Comparison of ENCODE assay signal across 11 mouse cellular contexts in genomic region chr12:71482619-71483018, GRCm38 (mm10).
DNase-seq lines count a peak whose midpoint lies in the region; ATAC-seq and TF ChIP-seq lines count a peak whose summit lies in the region.
"Had no signal": no experiment of that assay in that cellular context is flagged by ENCODE, and none has a peak within 500 bp of the region (broad histone marks: within the 10 kb centered on the region; RNA-seq: fewer than 3 reads in every experiment).

No protein-coding gene starts in this region.

- H3K9me3 ChIP-seq in heart, postnatal 0 days (replicated peaks; ENCODE audit: control insufficient read depth, low read length) = no peaks in the 10 kb centered on the region
- no peaks in the 10 kb centered on the region for H3K9me3 ChIP-seq in midbrain, embryonic 11.5 days (ENCODE audit: control insufficient read depth, low read length)
- no peaks in the 10 kb centered on the region for H3K9me3 ChIP-seq in midbrain, embryonic 16.5 days (replicated peaks; ENCODE audit: control insufficient read depth, low read length, poor library complexity, severe bottlenecking)

- WGBS in heart, postnatal 0 days = 34% methylated on average over 2 of the region's 2 CpGs
- 62% methylated on average over 2 of the region's 2 CpGs for WGBS in midbrain, embryonic 11.5 days
- 45% methylated on average over 2 of the region's 2 CpGs for WGBS in midbrain, embryonic 16.5 days
- WGBS in olfactory bulb, adult 2 months = 49% methylated on average over 2 of the region's 2 CpGs

- DNase-seq in heart, postnatal 0 days (ENCODE audit: low spot score) = no peak
- DNase-seq in heart, postnatal 4 days = no peak
- DNase-seq in midbrain, embryonic 11.5 days (ENCODE audit: low spot score, missing footprints) = peak; percentile 47
- DNase-seq in thymus, adult 18-20 months = no peak
- DNase-seq: adrenal gland, postnatal 36 days; cerebellum, adult 11-12 months; gastrocnemius, postnatal 36 days; thymus, adult 2 months had no signal

- peaks cover 18% of the 10 kb centered on the region; the same call in 1 of the 2 replicates for H3K4me1 ChIP-seq in heart, postnatal 0 days (ENCODE audit: control insufficient read depth, insufficient read depth)
- H3K4me1 ChIP-seq in midbrain, embryonic 11.5 days (ENCODE audit: control insufficient read depth, insufficient read depth, low read length) = peaks cover 2% of the 10 kb centered on the region
- H3K4me1 ChIP-seq in midbrain, embryonic 16.5 days (ENCODE audit: control insufficient read depth, insufficient read depth, low read length) = peaks cover 15% of the 10 kb centered on the region
- peaks cover 19% of the 10 kb centered on the region for H3K4me1 ChIP-seq in embryonic fibroblast, embryonic 13.5 days (ENCODE audit: control insufficient read depth, insufficient read depth, low read length)
- peaks cover 5% of the 10 kb centered on the region; the same call in 1 of the 2 replicates for H3K4me1 ChIP-seq in olfactory bulb, adult 2 months (ENCODE audit: control insufficient read depth, insufficient read depth, low read length)

- no peak for ATAC-seq in heart, postnatal 0 days (ENCODE audit: insufficient read depth, low read depth)
- ATAC-seq in midbrain, embryonic 11.5 days (ENCODE audit: low FRiP score) = no peak
- ATAC-seq in midbrain, embryonic 16.5 days = no peak

- TF ChIP-seq EP300 in heart, postnatal 0 days (IDR thresholded peaks at IDR 0.05; ENCODE audit: low read depth) = no peak

- no peak overlapping the region for H3K9ac ChIP-seq in heart, postnatal 0 days (replicated peaks; ENCODE audit: low read depth, low read length)
- no peak overlapping the region for H3K9ac ChIP-seq in midbrain, embryonic 11.5 days (ENCODE audit: low read length)
- H3K9ac ChIP-seq in midbrain, embryonic 16.5 days (ENCODE audit: low read depth, low read length) = no peak overlapping the region

- H3K4me2 ChIP-seq in heart, postnatal 0 days (ENCODE audit: low read depth, low read length) = no peak overlapping the region
- no peak overlapping the region for H3K4me2 ChIP-seq in midbrain, embryonic 11.5 days
- no peak overlapping the region for H3K4me2 ChIP-seq in midbrain, embryonic 16.5 days (ENCODE audit: low read length)

- H3K36me3 ChIP-seq in heart, postnatal 0 days (replicated peaks; ENCODE audit: control insufficient read depth, insufficient read depth, low read length) = no peaks in the 10 kb centered on the region
- no peaks in the 10 kb centered on the region for H3K36me3 ChIP-seq in midbrain, embryonic 11.5 days (ENCODE audit: control insufficient read depth, insufficient read depth, low read length)
- H3K36me3 ChIP-seq in midbrain, embryonic 16.5 days (ENCODE audit: control insufficient read depth, insufficient read depth, low read length) = no peaks in the 10 kb centered on the region

- peak overlapping the region; percentile 45; the same call in 1 of the 2 replicates for H3K27ac ChIP-seq in heart, postnatal 0 days (ENCODE audit: low read depth)
- H3K27ac ChIP-seq in midbrain, embryonic 11.5 days (ENCODE audit: low read depth, low read length) = no peak overlapping the region
- H3K27ac ChIP-seq in midbrain, embryonic 16.5 days (ENCODE audit: low read length) = no peak overlapping the region
- peak overlapping the region; percentile 98 for H3K27ac ChIP-seq in embryonic fibroblast, embryonic 13.5 days (ENCODE audit: insufficient read depth, low read length)
- 0 out of 2 replicates have a peak overlapping the region, but pooled peaks have one; percentile 15 for H3K27ac ChIP-seq in olfactory bulb, adult 2 months (ENCODE audit: insufficient read depth, low read depth, low read length)

- TF ChIP-seq POLR2A in embryonic fibroblast, embryonic 13.5 days (IDR thresholded peaks at IDR 0.05; ENCODE audit: low read depth, low read length) = no peak
- no peak for TF ChIP-seq POLR2A in olfactory bulb, adult 2 months (IDR thresholded peaks at IDR 0.05; ENCODE audit: insufficient read depth, low read depth, low read length)

- no peak overlapping the region for H3K4me3 ChIP-seq in heart, postnatal 0 days (ENCODE audit: low read depth, low read length)
- H3K4me3 ChIP-seq in midbrain, embryonic 11.5 days (ENCODE audit: low read depth, low read length) = no peak overlapping the region
- no peak overlapping the region for H3K4me3 ChIP-seq in midbrain, embryonic 16.5 days (ENCODE audit: low read depth, low read length)
- no peak overlapping the region for H3K4me3 ChIP-seq in embryonic fibroblast, embryonic 13.5 days (ENCODE audit: insufficient read depth, low read length)
- H3K4me3 ChIP-seq in olfactory bulb, adult 2 months (ENCODE audit: insufficient read depth, low read depth, low read length) = no peak overlapping the region

- no peak for TF ChIP-seq CTCF in heart, postnatal 0 days (IDR thresholded peaks at IDR 0.05; ENCODE audit: low read depth)
- no peak for TF ChIP-seq CTCF in embryonic fibroblast, embryonic 13.5 days (IDR thresholded peaks at IDR 0.05; ENCODE audit: borderline replicate concordance, insufficient read depth, low read length)
- no peak for TF ChIP-seq CTCF in olfactory bulb, adult 2 months (IDR thresholded peaks at IDR 0.05; ENCODE audit: insufficient read depth, low read depth, low read length)

- H3K27me3 ChIP-seq in heart, postnatal 0 days (ENCODE audit: control insufficient read depth, insufficient read depth, low read length) = no peaks in the 10 kb centered on the region
- peaks cover 3% of the 10 kb centered on the region; the same call in 1 of the 2 replicates for H3K27me3 ChIP-seq in midbrain, embryonic 11.5 days (ENCODE audit: control insufficient read depth, insufficient read depth, low read length)
- no peaks in the 10 kb centered on the region for H3K27me3 ChIP-seq in midbrain, embryonic 16.5 days (ENCODE audit: control insufficient read depth, insufficient read depth, low read depth, low read length)

Comparison
In these comparisons a context has a peak if more than half of its experiments do, and no peak if none do; other contexts are left out.
1. H3K27ac ChIP-seq: peak in heart, postnatal 0 days (single experiment), embryonic fibroblast, embryonic 13.5 days (single experiment) and olfactory bulb, adult 2 months (single experiment); none in midbrain, embryonic 11.5 days (single experiment) and midbrain, embryonic 16.5 days (single experiment).